ENCODE assay signal across 8 mouse cellular contexts in the genomic region with DNA sequence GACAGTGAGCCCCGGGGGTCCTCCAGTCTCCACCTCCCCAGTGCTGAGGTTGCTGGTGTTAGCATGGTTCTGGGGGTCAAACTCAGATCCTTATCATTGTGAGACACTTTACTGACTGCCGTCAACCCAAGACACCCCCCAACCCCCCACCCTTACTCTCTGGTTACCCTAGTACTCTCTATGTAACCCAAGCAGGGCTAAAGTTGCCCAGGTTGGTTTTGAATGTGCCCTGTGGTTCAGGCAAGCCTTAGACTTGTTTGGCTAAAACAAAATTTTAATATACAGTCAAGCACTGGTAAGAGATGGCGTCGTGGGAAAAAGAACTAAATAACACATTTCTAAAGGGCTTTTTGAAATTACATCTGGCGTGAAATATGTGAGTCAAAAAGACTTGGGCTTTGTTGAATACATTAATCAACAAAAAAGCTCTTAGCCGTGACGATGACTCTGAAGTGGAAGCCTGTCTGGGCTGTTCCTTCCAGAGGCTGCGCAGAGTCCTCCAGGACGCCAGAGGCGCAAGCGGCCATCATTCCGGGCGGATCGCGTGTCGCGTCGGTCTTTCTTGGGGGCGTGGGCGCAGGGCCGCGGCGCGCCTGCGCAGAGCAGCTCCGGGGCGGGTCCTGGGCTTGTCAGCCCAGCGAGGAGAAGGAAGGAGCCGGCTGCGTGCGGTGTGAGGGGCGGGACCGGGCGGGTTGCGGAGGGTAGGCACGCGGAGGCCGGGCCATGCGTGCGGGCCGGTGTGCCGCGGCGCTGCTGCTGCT. TPM values are rescaled to one million over a fixed set of nuclear protein-coding genes. Genes with fewer than 3 reads are reported as not detected.
A peak's percentile ranks its signal among the peaks of the same experiment; 100 is the strongest.
DNase-seq lines count a peak whose midpoint lies in the region; ATAC-seq lines count a peak whose summit lies in the region.

A gene (plus strand): TSS at position 590 of the 761 bp plus-strand sequence.

- intact Hi-C loops in gastrocnemius, postnatal 14 days (cut with DNase I; ENCODE audit: low total_unique reads) = no loop called here
- intact Hi-C loops in left cerebral cortex, postnatal 10 days (cut with DNase I) = no loop called here

- ATAC-seq in inflammation-experienced regulatory T-cells, adult 6 months = peak; percentile 94
- ATAC-seq in megakaryocyte-erythroid progenitor cell, adult 5-6 weeks (replicated peaks; ENCODE audit: low FRiP score, low TSS enrichment, poor library complexity, severe bottlenecking) = peak; percentile 72

- DNase-seq in adrenal gland, adult (ENCODE audit: inconsistent age in 2 of 2, low spot score in 1 of 2) = peak; percentile 97 to 99
- DNase-seq in embryo, embryonic 10.5 days (ENCODE audit: low spot score) = peak; percentile 95
- DNase-seq in gastrocnemius, postnatal 14 days = peak; percentile 96
- peak; percentile 92 to 97 for DNase-seq in left cerebral cortex, postnatal 10 days (ENCODE audit: extremely low spot score in 1 of 2, low spot score in 2 of 2)
- peak; percentile 95 for DNase-seq in right cerebral cortex, postnatal 25 days
- peak; percentile 94 to 95 for DNase-seq in urinary bladder, postnatal 4 days (ENCODE audit: low spot score in 2 of 2)

RNA-seq across cellular contexts. Expression of the gene that starts here (rescaled TPM):
- total RNA-seq in gastrocnemius, postnatal 14 days (2021) = 10 to 100 TPM; 40.3 to 42.2 TPM
- 10 to 100 TPM; 18.2 to 22.0 (median 21.4) TPM for polyA plus RNA-seq in inflammation-experienced regulatory T-cells, adult 6 months (2017; shearing (Covaris generic))
- total RNA-seq in left cerebral cortex, postnatal 10 days (2021) = 100 to 1,000 TPM; 109 to 115 TPM
- total RNA-seq in megakaryocyte-erythroid progenitor cell, adult 5-6 weeks (2014; fragmentation: Nextera tagmentation) = 86.4 and 105 TPM in 2 replicates
- total RNA-seq in megakaryocyte-erythroid progenitor cell, adult 5-6 weeks (2017) = 76.8 and 89.3 TPM in 2 replicates

Comparison
In these comparisons a context has a peak if more than half of its experiments do, and no peak if none do; other contexts are left out.
1. Peak in every context shown above with its lines: DNase-seq and ATAC-seq.